Mouse (Mus musculus) gastrocnemius, adult 2 months (tissue): ENCODE results near the gene Jdp2. TPM values are rescaled to one million over a fixed set of nuclear protein-coding genes. Genes with fewer than 3 reads are reported as not detected.

Source experiments
- DNase-seq: peaks from one replicate; pipeline ENCODE4 v3.0.0; 2022
- H3K27ac ChIP-seq: fragments of 200-600 bp; 2 replicates; pipeline ENCODE4 v1.8.1; 2022; ENCODE audit warnings: mild to moderate bottlenecking
- H3K4me3 ChIP-seq: fragments of 200-600 bp; 2 replicates; pipeline ENCODE4 v1.8.1; 2022; ENCODE audit warnings: mild to moderate bottlenecking, moderate library complexity
- CTCF ChIP-seq: fragments of 200-600 bp; IDR thresholded peaks from 2 replicates; pipeline ENCODE4 v1.8.1; 2022; ENCODE audit warnings: antibody characterized with exemption, mild to moderate bottlenecking, moderate library complexity
- intact Hi-C: fragments of 180-260 bp; cut with DNase I; formaldehyde crosslinking; loops from one replicate; pipeline ENCODE4 v1.15.1; 2025
- total RNA-seq, 2 experiments: library from RNA; stranded (reverse); gene quantifications; 2 replicates each; pipeline ENCODE4 v1.2.3; 2021

Jdp2 gene
- total RNA-seq, 2 experiments from 2014 or later, result 3.9 to 8.8 TPM

GRCm38 (mm10) chr12:85581261-85582066 lies 17.4 kb upstream of the Jdp2 start:
- TF ChIP-seq CTCF, result no peak; the same call in 1 of the 2 replicates
- no peak overlapping the region for H3K27ac ChIP-seq
- no peak overlapping the region for H3K4me3 ChIP-seq
- intact Hi-C loops, result no loop called here
- DNase-seq, result no peak

- intact Hi-C loops, result no loop called here
- TF ChIP-seq CTCF, result no peak
- no peak overlapping the region for H3K27ac ChIP-seq
- H3K4me3 ChIP-seq, result no peak overlapping the region
- DNase-seq, result no peak
Measured at GRCm38 (mm10) chr12:85582067-85582316, 16.8 kb upstream of the Jdp2 start.

GRCm38 (mm10) chr12:85585761-85586258 lies 13.0 kb upstream of the Jdp2 start:
- H3K4me3 ChIP-seq, result no peak overlapping the region
- TF ChIP-seq CTCF, result no peak
- DNase-seq, result no peak
- intact Hi-C loops, result no loop called here
- no peak overlapping the region for H3K27ac ChIP-seq

- intact Hi-C loops, result no loop called here
- DNase-seq, result no peak
- Histone ChIP-seq H3K27ac (no peak overlapping the region), H3K4me3 (no peak overlapping the region)
- no peak for TF ChIP-seq CTCF
Measured at GRCm38 (mm10) chr12:85589870-85590382, 8.9 kb upstream of the Jdp2 start.

GRCm38 (mm10) chr12:85592943-85593342 lies 5.9 kb upstream of the Jdp2 start:
- DNase-seq, result no peak
- Histone ChIP-seq H3K27ac (no peak overlapping the region), H3K4me3 (no peak overlapping the region)
- intact Hi-C loops, result no loop called here
- no peak for TF ChIP-seq CTCF

- Histone ChIP-seq H3K4me3 (no peak overlapping the region), H3K27ac (no peak overlapping the region)
- no peak for TF ChIP-seq CTCF
- DNase-seq, result no peak
- intact Hi-C loops, result no loop called here
Measured at GRCm38 (mm10) chr12:85594390-85594789, 4.4 kb upstream of the Jdp2 start.

- Histone ChIP-seq H3K27ac (peak overlapping the region; percentile 97), H3K4me3 (peak overlapping the region; percentile 97)
- no peak for DNase-seq
- intact Hi-C loops, result loop anchor here (2.0 kb wide), 1 partner anchor 25 kb away; no protein-coding TSS in a partner anchor
- no peak for TF ChIP-seq CTCF
Measured at GRCm38 (mm10) chr12:85598053-85598452, 774 bp upstream of the Jdp2 start.

GRCm38 (mm10) chr12:85599478-85600152 lies 788 bp downstream of the Jdp2 start:
- no peak for TF ChIP-seq CTCF
- H3K4me3 ChIP-seq, result peak overlapping the region; percentile 97
- H3K27ac ChIP-seq, result peak overlapping the region; percentile 97
- intact Hi-C loops, result loop anchor here (2.0 to 5.0 kb wide), 2 partner anchors 27 to 43 kb away; no protein-coding TSS in a partner anchor
- peak; percentile 65 for DNase-seq

GRCm38 (mm10) chr12:85600637-85601036 lies 1.8 kb downstream of the Jdp2 start:
- intact Hi-C loops, result loop anchor here (5.0 kb wide), 1 partner anchor 42 kb away; no protein-coding TSS in a partner anchor
- peak overlapping the region; percentile 97 for H3K4me3 ChIP-seq
- TF ChIP-seq CTCF, result no peak
- peak overlapping the region; percentile 97 for H3K27ac ChIP-seq
- DNase-seq, result no peak

- intact Hi-C loops, result loop anchor here (5.0 kb wide), 1 partner anchor 41 kb away; no protein-coding TSS in a partner anchor
- peak overlapping the region; percentile 97 for H3K27ac ChIP-seq
Measured at GRCm38 (mm10) chr12:85601531-85601930, 2.7 kb downstream of the Jdp2 start.

GRCm38 (mm10) chr12:85602153-85602552 lies 3.3 kb downstream of the Jdp2 start:
- peak overlapping the region; percentile 97 for H3K27ac ChIP-seq
- TF ChIP-seq CTCF, result no peak
- peak overlapping the region; percentile 97 for H3K4me3 ChIP-seq
- intact Hi-C loops, result loop anchor here (5.0 kb wide), 1 partner anchor 40 kb away; no protein-coding TSS in a partner anchor
- peak; percentile 48 for DNase-seq

More at GRCm38 (mm10) chr12:85601531-85601930, 2.7 kb downstream of the Jdp2 start:
- no peak for TF ChIP-seq CTCF
- H3K4me3 ChIP-seq, result peak overlapping the region; percentile 97
- DNase-seq, result peak; percentile 71

GRCm38 (mm10) chr12:85602811-85603210 lies 4.0 kb downstream of the Jdp2 start:
- peak overlapping the region; percentile 97 for H3K4me3 ChIP-seq
- peak overlapping the region; percentile 97 for H3K27ac ChIP-seq
- no peak for TF ChIP-seq CTCF
- DNase-seq, result no peak
- intact Hi-C loops, result loop anchor here (5.0 kb wide), 1 partner anchor 39 kb away; no protein-coding TSS in a partner anchor

GRCm38 (mm10) chr12:85603767-85604166 lies 4.9 kb downstream of the Jdp2 start:
- Histone ChIP-seq H3K27ac (peak overlapping the region; percentile 97), H3K4me3 (no peak overlapping the region)
- DNase-seq, result no peak
- intact Hi-C loops, result loop anchor here (5.0 kb wide), 1 partner anchor 39 kb away; no protein-coding TSS in a partner anchor
- no peak for TF ChIP-seq CTCF
